Comparison of ENCODE assay signal across 12 mouse cellular contexts in the genomic region with DNA sequence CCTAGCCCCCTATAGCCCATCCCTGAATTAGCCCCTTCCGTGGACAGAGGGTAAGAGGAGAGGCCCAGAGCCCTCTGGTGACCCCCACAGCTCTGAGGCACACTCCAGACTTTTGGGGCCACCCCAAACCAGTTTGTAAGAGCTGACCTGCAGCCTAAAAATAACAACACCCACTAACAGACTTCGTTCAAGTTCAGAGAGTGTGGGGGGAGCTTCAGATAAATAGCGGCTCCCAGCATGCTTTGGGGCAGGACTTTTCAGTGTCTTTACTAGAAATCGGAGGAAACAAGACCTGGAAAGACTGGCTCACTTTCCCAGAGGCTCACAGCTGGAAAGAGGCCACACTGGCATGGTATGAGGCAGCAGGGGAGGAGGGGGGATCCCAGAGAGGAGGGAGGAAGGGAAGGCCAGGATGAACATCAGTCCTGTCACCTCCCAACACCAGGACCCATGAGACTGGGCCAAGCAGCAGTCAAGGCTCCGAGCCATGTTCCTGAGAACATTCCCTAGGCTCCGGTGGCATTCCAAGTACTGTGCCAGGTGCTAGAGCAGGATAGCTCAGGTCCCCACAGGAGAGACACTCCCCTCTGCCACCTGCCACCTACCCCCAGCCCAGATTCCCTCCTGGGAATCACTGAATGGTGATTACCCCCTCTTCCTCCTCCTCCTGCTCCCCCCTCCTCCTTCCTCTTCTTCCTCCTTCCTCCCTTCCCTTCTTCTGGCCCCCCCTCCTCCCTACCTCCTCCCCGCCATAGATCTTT. TPM values are rescaled to one million over a fixed set of nuclear protein-coding genes. Genes with fewer than 3 reads are reported as not detected.
DNase-seq lines count a peak whose midpoint lies in the region; ATAC-seq and TF ChIP-seq lines count a peak whose summit lies in the region.
"Had no signal": no experiment of that assay in that cellular context is flagged by ENCODE, and none has a peak within 500 bp of the region (broad histone marks: within the 10 kb centered on the region; RNA-seq: fewer than 3 reads in every experiment).

No protein-coding gene starts in this region.

- H3K9me3 ChIP-seq in hindbrain, embryonic 12.5 days (replicated peaks) = no peaks in the 10 kb centered on the region
- no peaks in the 10 kb centered on the region for H3K9me3 ChIP-seq in hindbrain, postnatal 0 days (ENCODE audit: low read length)
- no peaks in the 10 kb centered on the region for H3K9me3 ChIP-seq in E14TG2a.4 (ENCODE audit: low read length)
- no peaks in the 10 kb centered on the region for H3K9me3 ChIP-seq in limb, embryonic 13.5 days
- H3K9me3 ChIP-seq: kidney, embryonic 15.5 days; midbrain, embryonic 15.5 days had no signal

- peaks cover 24% of the 10 kb centered on the region for H3K4me1 ChIP-seq in hindbrain, embryonic 12.5 days
- H3K4me1 ChIP-seq in hindbrain, postnatal 0 days (ENCODE audit: insufficient read depth, low read length) = no peaks in the 10 kb centered on the region
- H3K4me1 ChIP-seq in E14TG2a.4 (replicated peaks; ENCODE audit: low read depth, low read length) = peaks cover 72% of the 10 kb centered on the region
- H3K4me1 ChIP-seq in limb, embryonic 13.5 days = peaks cover 53% of the 10 kb centered on the region
- H3K4me1 ChIP-seq: midbrain, embryonic 15.5 days had no signal

- WGBS in hindbrain, embryonic 12.5 days = 77% methylated on average over 7 of the region's 7 CpGs
- 74% methylated on average over 6 of the region's 7 CpGs for WGBS in hindbrain, postnatal 0 days
- WGBS in limb, embryonic 13.5 days = 63% methylated on average over 7 of the region's 7 CpGs

- H3K27ac ChIP-seq in hindbrain, embryonic 12.5 days = no peak overlapping the region
- no peak overlapping the region for H3K27ac ChIP-seq in hindbrain, postnatal 0 days
- H3K27ac ChIP-seq in limb, embryonic 13.5 days = peak overlapping the region; percentile 29; the same call in 1 of the 2 replicates
- H3K27ac ChIP-seq: kidney, embryonic 15.5 days; midbrain, embryonic 15.5 days had no signal

- H3K9ac ChIP-seq in hindbrain, embryonic 12.5 days = no peak overlapping the region
- H3K9ac ChIP-seq in hindbrain, postnatal 0 days (replicated peaks; ENCODE audit: low read length) = no peak overlapping the region
- no peak overlapping the region for H3K9ac ChIP-seq in limb, embryonic 13.5 days
- H3K9ac ChIP-seq: kidney, embryonic 15.5 days; midbrain, embryonic 15.5 days had no signal

- TF ChIP-seq CTCF in hindbrain, postnatal 0 days (IDR thresholded peaks at IDR 0.05; ENCODE audit: low read depth) = no peak
- no peak for TF ChIP-seq CTCF in E14TG2a.4 (conservative IDR thresholded peaks at IDR 0.05; ENCODE audit: low read length)

- H3K36me3 ChIP-seq in hindbrain, embryonic 12.5 days = peaks cover 7% of the 10 kb centered on the region
- H3K36me3 ChIP-seq in hindbrain, postnatal 0 days (ENCODE audit: insufficient read depth, low read length) = no peaks in the 10 kb centered on the region
- H3K36me3 ChIP-seq in E14TG2a.4 (ENCODE audit: insufficient read depth, low read length) = peaks cover 45% of the 10 kb centered on the region
- peaks cover 55% of the 10 kb centered on the region for H3K36me3 ChIP-seq in limb, embryonic 13.5 days
- H3K36me3 ChIP-seq: midbrain, embryonic 15.5 days had no signal

- DNase-seq in adrenal gland, postnatal 14 days = peak; percentile 72
- DNase-seq in adrenal gland, adult 2 months = no peak
- DNase-seq in hindbrain, postnatal 0 days (ENCODE audit: low spot score) = no peak
- DNase-seq in retina, postnatal 1 day = no peak
- no peak for DNase-seq in embryo, embryonic 10 days (ENCODE audit: low spot score)
- DNase-seq: cerebellum, adult 9-10 months; lung, adult 2 months had no signal

- no peak overlapping the region for H3K4me3 ChIP-seq in hindbrain, embryonic 12.5 days
- no peak overlapping the region for H3K4me3 ChIP-seq in hindbrain, postnatal 0 days (ENCODE audit: low read length)
- H3K4me3 ChIP-seq in E14TG2a.4 (replicated peaks; ENCODE audit: low read length) = peak overlapping the region; percentile 41; the same call in 1 of the 2 replicates
- no peak overlapping the region for H3K4me3 ChIP-seq in limb, embryonic 13.5 days
- H3K4me3 ChIP-seq: kidney, embryonic 15.5 days; midbrain, embryonic 15.5 days had no signal

- H3K4me2 ChIP-seq in hindbrain, embryonic 12.5 days (replicated peaks) = no peak overlapping the region
- H3K4me2 ChIP-seq in hindbrain, postnatal 0 days (ENCODE audit: low read depth, low read length) = no peak overlapping the region
- H3K4me2 ChIP-seq in limb, embryonic 13.5 days (replicated peaks) = no peak overlapping the region
- H3K4me2 ChIP-seq: kidney, embryonic 15.5 days; midbrain, embryonic 15.5 days had no signal

- no peaks in the 10 kb centered on the region for H3K27me3 ChIP-seq in hindbrain, embryonic 12.5 days
- no peaks in the 10 kb centered on the region for H3K27me3 ChIP-seq in hindbrain, postnatal 0 days (ENCODE audit: insufficient read depth, low read length)
- H3K27me3 ChIP-seq in E14TG2a.4 (ENCODE audit: insufficient read depth, low read length) = no peaks in the 10 kb centered on the region
- H3K27me3 ChIP-seq in limb, embryonic 13.5 days = no peaks in the 10 kb centered on the region
- H3K27me3 ChIP-seq: kidney, embryonic 15.5 days; midbrain, embryonic 15.5 days had no signal

- 0 out of 2 replicates have a peak, but pooled peaks have one; percentile 16 for ATAC-seq in hindbrain, embryonic 12.5 days (ENCODE audit: low FRiP score)
- ATAC-seq in hindbrain, postnatal 0 days = no peak
- peak; percentile 19; the same call in 1 of the 2 replicates for ATAC-seq in limb, embryonic 13.5 days (ENCODE audit: low FRiP score, low read depth)
- ATAC-seq: midbrain, embryonic 15.5 days had no signal

RNA-seq across cellular contexts. Expression of gene Zcchc24, which starts 20.7 kb away (rescaled TPM):
- 32.3 and 32.5 TPM in 2 replicates for total RNA-seq in adrenal gland, postnatal 14 days (2021)
- 10 to 100 TPM; 19.5 to 32.6 TPM for total RNA-seq in adrenal gland, adult 2 months (2021)
- 19.5 and 20.6 TPM in 2 replicates for polyA plus RNA-seq in adrenal gland, adult 2 months (2012; rRNA removed)
- polyA plus RNA-seq in hindbrain, embryonic 12.5 days (2016; fragmentation: Nextera tagmentation; extraction: Ambion mirVana) = 25.1 and 31.5 TPM in 2 replicates
- 34.4 and 39.3 TPM in 2 replicates for total RNA-seq in hindbrain, postnatal 0 days (2014; rRNA removed)
- polyA plus RNA-seq in hindbrain, postnatal 0 days (2015; fragmentation: Nextera tagmentation; extraction: Ambion mirVana) = 19.7 and 20.4 TPM in 2 replicates
- polyA plus RNA-seq in limb, embryonic 13.5 days (2015; fragmentation: Nextera tagmentation; extraction: Ambion mirVana) = 34.7 and 37.6 TPM in 2 replicates

RNA-seq across cellular contexts. Expression of gene Ppif, which starts 54.2 kb away (rescaled TPM):
- 52.4 and 53.9 TPM in 2 replicates for total RNA-seq in adrenal gland, postnatal 14 days (2021)
- 10 to 100 TPM; 21.2 to 34.6 TPM for total RNA-seq in adrenal gland, adult 2 months (2021)
- 103 and 109 TPM in 2 replicates for polyA plus RNA-seq in adrenal gland, adult 2 months (2012; rRNA removed)
- polyA plus RNA-seq in hindbrain, embryonic 12.5 days (2016; fragmentation: Nextera tagmentation; extraction: Ambion mirVana) = 26.2 and 29.6 TPM in 2 replicates
- 55.3 and 55.4 TPM in 2 replicates for total RNA-seq in hindbrain, postnatal 0 days (2014; rRNA removed)
- polyA plus RNA-seq in hindbrain, postnatal 0 days (2015; fragmentation: Nextera tagmentation; extraction: Ambion mirVana) = 46.1 and 46.7 TPM in 2 replicates
- polyA plus RNA-seq in limb, embryonic 13.5 days (2015; fragmentation: Nextera tagmentation; extraction: Ambion mirVana) = 31.8 and 34.4 TPM in 2 replicates
